Mouse (Mus musculus): ENCODE data around the gene Gnmt.

The Gnmt gene

DNA sequence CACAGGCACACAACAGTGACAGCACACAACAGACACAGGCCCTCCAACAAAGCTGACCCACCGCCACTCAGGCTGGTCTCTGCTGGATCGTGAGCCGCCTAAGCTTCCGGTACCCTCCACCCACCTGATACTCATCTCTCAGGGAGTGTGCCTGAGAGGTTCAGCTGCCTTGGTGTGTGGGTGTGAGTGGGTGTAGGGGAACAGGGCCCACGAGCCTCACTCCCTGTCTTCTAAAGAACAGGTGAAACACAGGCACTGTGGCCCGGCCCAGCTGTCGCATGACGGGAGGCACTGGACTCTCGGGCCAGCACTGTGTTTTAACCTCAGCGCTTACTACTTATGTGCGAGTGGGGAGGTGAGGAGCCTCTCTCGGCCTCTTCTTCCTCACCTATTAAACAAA is 26.9 kb downstream of the Gnmt start:
- DNase-seq: no peak

DNA sequence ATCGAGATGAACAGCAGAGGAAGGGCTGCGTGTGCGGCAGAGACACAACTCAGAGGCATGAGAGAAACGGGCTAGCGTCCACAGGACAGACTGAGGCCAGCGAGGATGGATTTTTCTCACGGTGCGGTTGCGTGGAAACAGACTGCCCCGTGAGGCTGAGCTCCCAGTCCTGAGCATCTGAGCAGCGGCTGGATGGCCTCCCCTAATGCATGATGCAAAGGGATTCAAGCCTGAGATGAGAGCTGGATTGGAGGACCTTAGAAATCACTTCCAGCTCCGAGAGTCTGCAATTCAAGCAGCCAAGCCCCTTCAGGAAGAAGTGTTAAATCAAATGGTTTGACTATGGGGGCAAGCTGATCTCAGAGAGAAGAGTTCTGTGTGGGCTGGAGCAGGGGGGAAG is 27.5 kb downstream of the Gnmt start:
- DNase-seq: no peak

DNA sequence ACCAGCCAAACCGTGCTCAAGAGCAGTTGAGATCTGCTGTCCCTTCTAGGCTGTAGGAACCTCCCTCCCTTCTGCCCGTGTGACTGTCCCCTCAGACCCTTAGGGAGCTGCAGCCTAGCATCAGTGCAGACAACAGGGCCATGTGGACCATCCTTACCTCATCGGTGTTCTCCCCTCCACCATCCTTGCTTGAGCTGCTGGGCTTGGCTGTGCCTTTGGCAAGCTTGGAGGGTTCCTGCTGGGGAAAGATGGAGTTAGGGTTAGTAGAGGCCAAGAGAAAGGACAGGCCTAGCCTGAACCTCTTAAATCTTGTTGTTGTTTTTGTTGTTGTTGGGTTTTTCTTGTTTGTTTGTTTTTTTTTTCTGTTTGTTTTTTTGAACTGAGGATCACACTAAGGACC is 29.1 kb downstream of the Gnmt start:
- DNase-seq: no peak

DNA sequence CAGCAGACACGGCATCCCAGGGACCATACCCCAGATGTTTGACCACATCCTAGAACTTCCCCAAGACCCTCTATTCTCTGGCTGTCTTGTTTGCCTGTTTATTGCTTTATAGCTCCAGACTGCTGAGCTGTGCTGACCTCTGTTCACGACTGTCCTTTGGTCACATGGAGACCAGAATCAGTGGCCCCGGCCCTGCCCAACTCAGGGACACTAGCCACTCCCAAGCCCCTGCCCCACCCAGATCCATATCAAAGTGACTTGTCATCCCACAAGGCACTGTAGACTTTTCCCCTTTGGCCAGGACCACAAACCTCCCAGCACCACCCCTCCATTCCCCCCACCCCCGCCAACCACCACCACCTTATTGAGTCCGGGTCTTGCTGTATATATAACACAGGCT is 29.7 kb downstream of the Gnmt start:
- no peak for DNase-seq

DNA sequence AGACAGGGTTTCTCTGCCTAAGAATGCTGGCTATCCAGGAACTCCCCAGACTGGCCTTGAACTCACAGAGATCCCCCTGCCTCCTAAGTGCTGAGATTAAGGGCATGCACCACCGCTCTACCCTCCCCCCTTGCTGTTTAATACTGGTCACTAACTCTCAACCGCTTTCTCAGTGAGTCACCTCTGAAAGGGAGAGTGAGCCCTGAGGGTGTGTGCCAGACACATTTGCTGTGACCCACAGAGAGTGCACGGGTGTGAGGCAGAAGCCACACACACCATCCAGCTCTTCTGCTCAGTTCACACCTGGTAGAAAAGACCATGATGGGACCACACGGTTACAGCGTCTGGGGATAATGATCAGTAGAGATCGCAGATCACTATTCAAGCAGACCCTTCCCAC is 30.5 kb downstream of the Gnmt start:
- no peak for DNase-seq

DNA sequence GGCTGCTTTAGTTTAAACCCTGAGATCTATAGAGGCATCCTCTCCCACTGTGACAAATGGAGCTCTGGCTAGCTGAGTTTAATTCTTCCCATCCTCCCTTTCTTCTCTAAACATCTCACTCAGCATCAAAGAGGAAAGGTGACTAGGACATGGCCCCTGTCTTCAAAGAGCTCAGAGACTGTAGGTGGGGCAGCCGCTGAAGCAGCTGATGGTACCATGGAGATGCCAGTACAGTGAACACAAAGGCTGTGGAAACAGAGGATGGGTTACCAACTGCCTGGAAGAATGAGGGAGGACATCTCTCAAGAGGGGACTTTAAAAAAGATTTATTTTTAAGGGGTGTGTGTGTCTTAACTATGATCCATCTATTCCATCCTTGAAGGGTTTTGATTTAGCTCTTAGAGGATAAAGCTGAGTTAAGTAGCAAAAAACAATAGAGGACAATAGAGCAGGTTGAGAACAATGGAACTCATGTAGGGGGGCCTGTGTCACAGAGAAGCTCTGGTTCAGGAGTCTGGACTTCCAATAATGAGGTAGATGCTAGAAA is 34.4 kb downstream of the Gnmt start:
- no peak for DNase-seq

DNA sequence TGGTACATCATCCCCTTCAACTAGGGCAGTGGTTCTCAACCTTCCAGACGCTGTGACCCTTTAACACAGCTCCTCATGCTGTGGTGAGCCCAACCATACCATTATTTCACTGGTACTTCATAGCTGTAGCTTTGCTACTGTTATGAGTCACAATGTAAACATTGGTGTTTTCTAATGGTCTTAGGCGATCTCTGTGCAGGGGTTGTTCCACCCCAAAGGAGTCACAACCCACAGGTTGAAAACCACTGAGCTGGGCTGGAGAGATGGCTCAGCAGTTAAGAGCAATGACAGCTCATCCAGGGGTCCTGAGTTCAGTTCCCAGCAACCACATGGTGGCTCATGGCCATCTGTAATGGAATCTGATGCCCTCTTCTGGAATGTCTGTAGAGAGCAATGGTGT is 37.6 kb downstream of the Gnmt start:
- no peak for DNase-seq

DNA sequence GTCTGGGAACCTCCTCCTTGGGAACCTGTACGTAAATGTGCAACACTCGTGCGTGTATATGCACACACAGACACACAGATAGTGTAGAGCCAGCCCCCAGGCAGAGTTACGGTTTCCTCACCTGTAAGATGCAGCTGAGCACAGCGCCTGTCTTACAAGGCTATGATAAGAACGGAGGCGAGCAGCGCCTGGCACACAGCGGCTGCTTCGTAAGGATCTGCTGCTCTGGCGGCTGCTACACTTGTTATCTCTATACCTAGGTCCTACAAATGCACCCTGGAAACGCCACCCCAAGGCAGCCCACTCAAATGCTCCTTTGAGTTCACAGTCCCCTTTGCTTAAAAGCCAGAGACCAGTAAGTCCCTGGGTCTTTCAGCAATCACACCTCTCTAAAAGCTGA is 38.3 kb downstream of the Gnmt start:
- DNase-seq: no peak

DNA sequence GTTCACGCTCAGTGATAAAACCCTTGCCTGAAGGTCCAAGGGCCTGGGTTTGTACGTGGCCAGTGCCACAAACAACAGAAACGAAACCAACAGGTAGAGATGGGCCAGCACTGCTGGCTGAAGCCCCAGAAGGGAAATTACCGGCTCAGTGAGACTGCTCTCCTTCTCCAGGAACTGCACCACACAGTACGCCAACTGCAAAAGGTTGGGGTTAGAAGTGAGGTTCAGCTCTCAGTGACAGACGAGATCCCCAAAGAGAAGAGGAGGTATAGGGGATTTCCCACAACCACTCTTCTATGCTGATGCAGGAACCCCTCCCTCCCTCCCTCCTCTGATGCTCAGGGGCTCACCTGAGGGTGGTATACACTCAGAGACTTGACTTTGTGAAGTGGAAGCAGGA is 43.1 kb downstream of the Gnmt start:
- no peak for DNase-seq

DNA sequence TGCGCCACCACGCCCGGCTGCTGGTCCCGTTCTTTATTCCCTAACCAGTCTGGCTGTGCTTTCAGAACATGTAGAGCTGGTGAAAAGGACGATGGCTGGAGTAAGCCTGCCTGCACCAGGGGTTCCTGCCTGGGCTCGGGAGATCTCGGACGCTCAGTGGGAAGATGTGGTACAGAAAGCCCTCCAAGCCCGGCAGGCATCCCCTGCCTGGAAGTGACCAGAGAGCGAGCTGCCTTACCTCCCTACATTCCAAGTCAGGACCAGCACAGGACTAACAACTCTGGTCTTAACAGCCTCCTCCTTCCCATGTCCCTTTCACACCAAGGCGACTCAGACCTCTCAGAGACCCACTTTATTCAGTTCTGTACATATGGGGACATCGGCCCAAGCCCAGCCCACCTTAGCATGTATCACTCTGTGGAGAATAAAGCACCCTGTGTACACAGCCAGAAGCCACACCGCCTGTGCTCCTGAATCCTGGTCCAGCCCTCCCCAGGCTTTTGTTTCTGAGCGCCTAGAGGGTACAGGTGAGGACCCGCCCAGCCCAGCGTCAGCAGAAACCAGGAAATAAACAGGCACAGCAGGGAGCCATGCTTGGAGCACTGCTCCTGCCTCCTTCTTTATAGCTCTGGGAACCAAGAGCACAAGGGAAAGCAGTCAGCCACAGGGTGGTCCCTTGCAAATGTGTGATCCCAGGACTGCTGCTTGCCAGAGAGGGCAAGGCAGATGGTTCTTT is 46.1 kb downstream of the Gnmt start:
- no peak for DNase-seq

DNA sequence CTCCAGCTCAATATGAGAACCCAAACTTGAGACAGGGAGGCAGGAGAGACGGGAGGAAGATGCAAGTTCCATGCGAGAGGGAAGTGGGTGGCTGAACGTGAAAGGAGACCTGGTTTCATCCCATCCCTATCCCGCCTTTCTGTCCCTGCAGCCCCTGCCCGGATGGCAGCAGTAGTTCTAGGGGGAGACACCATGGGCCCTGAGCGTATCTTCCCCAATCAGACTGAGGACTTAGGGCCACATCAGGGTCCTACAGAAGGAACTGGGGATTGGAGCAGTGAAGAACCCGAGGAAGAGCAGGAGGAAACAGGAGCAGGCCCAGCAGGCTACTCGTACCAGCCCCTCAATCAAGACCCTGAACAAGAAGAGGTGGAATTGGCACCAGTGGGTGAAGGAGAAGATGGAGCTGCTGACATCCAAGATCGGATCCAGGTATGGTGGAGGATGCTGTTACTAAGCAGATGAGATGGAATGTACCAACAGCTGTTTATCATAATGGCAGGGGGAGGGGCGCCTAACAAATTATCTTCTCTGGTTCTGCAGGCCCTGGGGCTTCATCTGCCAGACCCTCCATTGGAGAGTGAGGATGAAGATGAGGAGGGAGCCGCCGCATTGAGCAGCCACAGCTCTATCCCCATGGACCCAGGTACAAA is 47.4 kb downstream of the Gnmt start:
- no peak for DNase-seq

DNA sequence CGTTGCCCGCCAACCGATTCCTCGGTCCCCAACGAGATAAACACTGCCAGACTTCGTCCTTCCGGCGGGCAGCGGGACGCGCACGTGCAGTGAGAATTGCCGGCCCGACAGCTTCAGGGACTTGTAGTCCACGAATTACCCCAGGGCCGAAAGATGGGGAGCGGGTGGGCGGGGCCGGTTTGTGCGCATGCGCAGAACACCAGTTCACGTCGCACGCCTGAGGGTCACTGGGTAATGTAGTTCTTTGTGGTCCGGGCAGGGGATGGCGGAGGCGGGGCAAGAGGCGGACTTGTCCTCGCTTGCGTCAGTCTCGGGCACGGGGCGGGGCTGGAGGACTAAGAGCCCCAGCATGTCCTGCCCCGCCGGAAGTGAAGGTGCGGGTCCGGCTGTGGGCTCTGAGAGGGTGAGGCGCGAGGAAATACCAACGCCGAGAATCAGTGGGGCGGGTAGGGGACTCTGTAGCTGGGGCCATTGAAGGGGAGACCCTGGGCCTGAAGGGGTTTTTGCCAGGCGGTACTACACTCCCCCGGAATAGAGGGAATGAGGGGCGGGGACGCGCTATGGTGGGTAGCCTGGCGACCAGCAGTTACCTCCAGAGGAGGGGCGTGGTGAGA is 48.1 kb downstream of the Gnmt start, which contains the start of gene Klhdc3:
TSS of gene Klhdc3 (minus strand) at position 155 of the 614 bp plus-strand sequence.
- DNase-seq: peak; percentile 98

DNA sequence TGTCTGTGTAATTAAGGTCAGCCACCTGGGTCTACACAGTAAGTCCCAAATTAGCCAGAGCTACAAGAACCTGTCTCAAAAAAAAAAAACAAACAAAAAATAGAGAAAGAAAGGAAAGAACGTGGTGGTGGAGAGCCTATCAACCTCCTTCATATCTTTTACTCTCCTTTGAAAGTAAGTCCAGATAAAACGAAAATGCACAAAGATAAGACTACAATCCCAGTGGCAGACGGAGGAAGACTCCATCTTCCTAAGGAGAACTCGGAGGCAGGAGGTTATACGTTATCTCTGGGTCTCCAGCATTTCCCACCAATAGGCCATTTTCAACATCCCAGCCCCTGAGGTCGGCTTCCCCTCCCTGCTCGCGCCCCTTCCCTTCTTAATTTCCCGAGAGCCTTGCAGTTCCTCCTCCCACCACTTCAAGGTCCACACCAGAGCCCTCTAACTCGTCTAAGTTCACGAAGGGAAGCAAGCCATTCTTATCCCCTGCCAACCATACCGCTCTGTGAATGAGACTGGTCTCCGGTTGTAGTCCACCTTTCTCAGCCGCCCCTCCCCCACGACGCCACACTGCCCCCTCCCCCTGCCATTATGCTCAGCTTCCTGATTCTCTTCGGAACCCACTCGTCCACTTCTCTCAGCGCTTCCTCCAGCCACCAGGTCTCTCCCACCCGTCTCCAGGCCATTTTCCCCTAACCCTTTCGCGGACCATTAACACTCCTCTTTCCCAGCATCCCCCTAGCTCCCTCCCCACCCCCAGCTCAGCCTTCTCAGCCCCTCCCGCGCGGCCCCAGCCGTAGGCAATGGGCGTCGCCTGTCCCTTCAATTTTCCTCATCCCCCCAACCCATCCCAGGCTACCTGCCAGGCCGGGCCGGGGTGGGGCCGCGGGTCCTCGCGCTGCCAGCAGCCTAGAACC is 48.9 kb downstream of the Gnmt start:
- DNase-seq: peak; percentile 38 to 51

DNA sequence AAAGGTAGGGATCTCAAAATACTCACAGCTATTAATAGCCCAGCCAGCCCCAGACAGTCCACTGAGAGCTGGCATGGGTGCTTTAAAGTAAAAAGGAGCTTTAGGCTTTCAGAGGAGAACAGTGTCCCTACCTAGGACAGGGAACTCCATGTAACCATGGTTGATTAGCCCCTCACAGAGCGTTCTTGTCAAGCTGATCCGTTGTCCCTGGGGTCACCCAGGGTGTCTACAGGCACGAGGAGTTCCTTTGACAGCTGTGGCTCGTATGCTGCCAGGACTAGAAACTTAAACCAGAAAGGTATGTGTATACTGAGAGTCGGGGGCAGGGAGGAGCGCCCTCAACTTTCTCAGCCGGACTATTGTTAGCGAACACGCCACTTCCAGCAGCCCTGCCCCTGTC is 50.1 kb downstream of the Gnmt start:
- no peak for DNase-seq

DNA sequence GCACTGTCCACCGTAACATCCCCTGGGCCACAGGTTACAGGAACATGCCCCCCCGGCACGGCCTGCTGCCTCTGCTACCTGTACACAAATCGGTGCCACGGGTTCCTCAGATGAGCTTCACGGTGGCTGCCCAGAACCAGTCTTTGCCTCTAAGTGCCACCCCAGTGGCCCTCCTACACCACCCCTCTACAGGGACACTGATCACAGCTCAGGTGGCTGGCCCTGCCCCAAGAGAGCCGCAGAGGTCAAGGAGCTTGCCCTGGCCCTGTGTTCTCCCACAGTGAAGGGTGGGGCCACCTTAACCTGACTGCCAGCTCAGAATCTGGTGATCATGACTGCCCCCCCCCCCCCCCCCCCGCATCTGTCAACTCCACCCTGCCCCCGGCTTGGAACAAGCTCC is 50.6 kb downstream of the Gnmt start, which contains the start of gene Mea1:
TSS of gene Mea1 (plus strand) at position 378 of the 400 bp plus-strand sequence.
- DNase-seq: peak in 1 of 2 experiments; percentile 28

Data from kidney, adult 8-10 months (tissue).